20 mouse cellular contexts compared by ENCODE assay signal in the genomic region with DNA sequence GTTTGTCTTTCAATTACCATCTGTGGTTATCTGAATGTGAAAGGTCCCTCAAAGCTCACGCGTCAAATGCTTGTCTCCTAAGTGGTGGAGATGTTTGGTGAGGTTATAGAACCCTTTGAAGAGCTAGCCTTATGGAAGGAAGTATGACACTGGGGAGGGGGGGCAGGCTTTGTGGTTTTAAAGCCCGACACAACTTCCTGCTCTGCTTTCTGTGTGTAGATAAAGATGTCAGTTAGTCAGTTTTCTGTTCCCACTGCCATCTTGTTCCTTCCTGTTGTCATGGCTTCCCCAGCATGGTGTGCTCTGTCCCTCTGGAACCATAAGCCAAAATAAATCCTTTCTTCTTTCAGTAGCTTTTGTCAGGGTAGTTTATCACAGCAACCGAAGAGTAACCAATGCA.
DNase-seq lines count a peak whose midpoint lies in the region; ATAC-seq and TF ChIP-seq lines count a peak whose summit lies in the region.
"Had no signal": no experiment of that assay in that cellular context is flagged by ENCODE, and none has a peak within 500 bp of the region (broad histone marks: within the 10 kb centered on the region; RNA-seq: fewer than 3 reads in every experiment).

No protein-coding gene starts in this region.

- no peak for TF ChIP-seq RAD21 in MEL (IDR thresholded peaks at IDR 0.05; ENCODE audit: low read depth, low read length)

- H3K27ac ChIP-seq in thymus, adult 2 months (ENCODE audit: control insufficient read depth, insufficient read depth, low read length), result no peak overlapping the region
- H3K27ac ChIP-seq in MEL (ENCODE audit: control insufficient read depth, low read depth, low read length), result no peak overlapping the region
- H3K27ac ChIP-seq: embryonic facial prominence, embryonic 10.5 days; forebrain, embryonic 13.5 days; heart, adult 2 months; heart, embryonic 15.5 days; hindbrain, embryonic 13.5 days; hindbrain, postnatal 0 days had no signal

- no peaks in the 10 kb centered on the region for H3K4me1 ChIP-seq in thymus, adult 2 months (replicated peaks; ENCODE audit: control insufficient read depth, insufficient read depth, low read length)
- H3K4me1 ChIP-seq in MEL (ENCODE audit: control insufficient read depth in 1 of 2, insufficient read depth in 2 of 2, low read length in 2 of 2), result peaks cover 0 to 6% of the 10 kb centered on the region in 2 experiments; a peak in 3 of 4 replicates
- H3K4me1 ChIP-seq: embryonic facial prominence, embryonic 10.5 days; forebrain, embryonic 13.5 days; heart, embryonic 15.5 days; hindbrain, embryonic 13.5 days had no signal

- no peaks in the 10 kb centered on the region for H3K9me3 ChIP-seq in MEL (replicated peaks; ENCODE audit: insufficient read depth, low read length)
- H3K9me3 ChIP-seq: embryonic facial prominence, embryonic 10.5 days; forebrain, embryonic 13.5 days; heart, embryonic 15.5 days; hindbrain, embryonic 13.5 days had no signal

- intact Hi-C loops in left cerebral cortex, postnatal 36 days (cut with DNase I), result no loop called here

- H3K4me3 ChIP-seq in thymus, adult 2 months (ENCODE audit: control insufficient read depth, insufficient read depth, low read length), result no peak overlapping the region
- no peak overlapping the region for H3K4me3 ChIP-seq in MEL (ENCODE audit: control insufficient read depth in 1 of 2, insufficient read depth in 1 of 2, low read depth in 2 of 2, low read length in 2 of 2)
- H3K4me3 ChIP-seq: embryonic facial prominence, embryonic 10.5 days; forebrain, embryonic 13.5 days; heart, adult 2 months; heart, embryonic 15.5 days; hindbrain, embryonic 13.5 days had no signal

- peak; percentile 44; the same call in 1 of the 2 replicates for ATAC-seq in megakaryocyte progenitor cell, adult 5-6 weeks (replicated peaks; ENCODE audit: poor library complexity)
- ATAC-seq: forebrain, embryonic 13.5 days; forebrain, postnatal 0 days; hindbrain, postnatal 0 days had no signal

- peak; percentile 4 for DNase-seq in thymus, adult 2 months
- DNase-seq in thymus, postnatal 4 days, result no peak
- DNase-seq in MEL (ENCODE audit: low read depth, low spot score), result peak; percentile 56
- no peak for DNase-seq in left cerebral cortex, postnatal 36 days (ENCODE audit: low spot score in 2 of 2)
- no peak for DNase-seq in testis, postnatal 14 days (ENCODE audit: low spot score)
- no peak for DNase-seq in right cerebral cortex, postnatal 36 days (ENCODE audit: low spot score in 2 of 2)
- DNase-seq: adrenal gland, postnatal 10 days; cerebellum, adult 18-20 months; cerebellum, adult 9-11 months; cerebellum, postnatal 36 days; forebrain, postnatal 0 days; gastrocnemius, postnatal 14 days; heart, adult 2 months; heart, postnatal 14 days had no signal

- no peaks in the 10 kb centered on the region for H3K36me3 ChIP-seq in thymus, adult 2 months (ENCODE audit: control insufficient read depth, insufficient read depth, low read length)
- H3K36me3 ChIP-seq in MEL (ENCODE audit: control insufficient read depth in 1 of 2, insufficient read depth in 2 of 2, low read length in 2 of 2), result peaks cover 0 to 6% of the 10 kb centered on the region in 2 experiments; a peak in 1 of 4 replicates
- H3K36me3 ChIP-seq: embryonic facial prominence, embryonic 10.5 days; heart, embryonic 15.5 days; hindbrain, embryonic 13.5 days had no signal

- H3K27me3 ChIP-seq in thymus, adult 2 months (ENCODE audit: control insufficient read depth, insufficient read depth, low read length), result no peaks in the 10 kb centered on the region
- H3K27me3 ChIP-seq in MEL (ENCODE audit: control insufficient read depth in 1 of 2, insufficient read depth in 2 of 2, low read length in 2 of 2), result no peaks in the 10 kb centered on the region
- H3K27me3 ChIP-seq: forebrain, embryonic 13.5 days; heart, embryonic 15.5 days; hindbrain, embryonic 13.5 days had no signal

- peak; percentile 63 to 81 for TF ChIP-seq EP300 in MEL (IDR thresholded peaks at IDR 0.05; ENCODE audit: low read depth in 1 of 2, low read length in 2 of 2)

- TF ChIP-seq POLR2A in thymus, adult 2 months (IDR thresholded peaks at IDR 0.05; ENCODE audit: control insufficient read depth, extremely low read depth, insufficient read depth, low read length, poor library complexity), result no peak
- TF ChIP-seq POLR2A in MEL (IDR thresholded peaks at IDR 0.05; ENCODE audit: control insufficient read depth in 1 of 2, insufficient read depth in 1 of 2, low read depth in 1 of 2, low read length in 2 of 2, poor library complexity in 1 of 2), result no peak

- 30% methylated on average over 4 of the region's 4 CpGs for WGBS in thymus, adult 2 months

- no peak for TF ChIP-seq CTCF in thymus, adult 2 months (IDR thresholded peaks at IDR 0.05; ENCODE audit: borderline replicate concordance, control insufficient read depth, extremely low read depth, insufficient read depth, low read length, poor library complexity)
- no peak for TF ChIP-seq CTCF in MEL (IDR thresholded peaks at IDR 0.05 in 2 of 3, conservative IDR thresholded peaks at IDR 0.05 in 1 of 3; ENCODE audit: control insufficient read depth in 1 of 3, insufficient read depth in 1 of 3, low read depth in 2 of 3, low read length in 3 of 3, poor library complexity in 1 of 3, severe bottlenecking in 1 of 3)

- H3K79me2 ChIP-seq in MEL (ENCODE audit: control insufficient read depth, insufficient read depth, low read length, poor library complexity), result no peaks in the 10 kb centered on the region

- H3K9ac ChIP-seq in MEL (ENCODE audit: control insufficient read depth, low read depth, low read length, poor library complexity, severe bottlenecking), result no peak overlapping the region
- H3K9ac ChIP-seq: forebrain, embryonic 13.5 days; forebrain, postnatal 0 days; heart, embryonic 15.5 days; hindbrain, embryonic 13.5 days had no signal

TF ChIP-seq in MEL, 35 proteins besides CTCF, POLR2A, EP300 and RAD21:
- TF ChIP-seq RCOR1 (IDR thresholded peaks at IDR 0.05; ENCODE audit: low read depth, low read length) (peak; percentile 50; the same call in 1 of the 2 replicates), MYB (IDR thresholded peaks at IDR 0.05; ENCODE audit: low read depth, low read length) (peak; percentile 72), ETS1 (IDR thresholded peaks at IDR 0.05; ENCODE audit: low read depth, low read length) (peak; percentile 47), TCF12 (IDR thresholded peaks at IDR 0.05; ENCODE audit: low read depth, low read length) (peak; percentile 46; the same call in 1 of the 2 replicates), SIN3A (IDR thresholded peaks at IDR 0.05; ENCODE audit: low read length) (0 out of 2 replicates have a peak, but pooled peaks have one; percentile 27), GATA1 (IDR thresholded peaks at IDR 0.05; ENCODE audit: low read depth, low read length) (peak; percentile 60), HCFC1 (IDR thresholded peaks at IDR 0.05; ENCODE audit: low read depth, low read length) (no peak), MAZ (IDR thresholded peaks at IDR 0.05; ENCODE audit: low read depth, low read length) (no peak)

Comparison
In these comparisons a context has a peak if more than half of its experiments do, and no peak if none do; other contexts are left out.
1. DNase-seq: peak in thymus, adult 2 months (single experiment) and MEL (single experiment); none in thymus, postnatal 4 days (single experiment), left cerebral cortex, postnatal 36 days (0 of 2), testis, postnatal 14 days (single experiment) and right cerebral cortex, postnatal 36 days (0 of 2).